Mouse (Mus musculus) gastrocnemius, adult 8-10 months (tissue): ENCODE data around the gene Cmtm8. TPM values are rescaled to one million over a fixed set of nuclear protein-coding genes. Genes with fewer than 3 reads are reported as not detected.

ENCODE experiments used
- DNase-seq, 2 experiments: peaks; one replicate each; pipeline ENCODE4 v3.0.0; 2022; ENCODE audit warnings: low spot score in 2 of 2
- total RNA-seq, 4 experiments: library from RNA; stranded (reverse); gene quantifications; 2 replicates each; pipeline ENCODE4 v1.2.4; 2022

Gene Cmtm8
- total RNA-seq, 4 experiments from 2014 or later: 1.2 to 1.6 (median 1.4) TPM

GRCm38 (mm10) chr9:114821548-114822289 is 22.2 kb downstream of the Cmtm8 start:
- DNase-seq: no peak

GRCm38 (mm10) chr9:114818918-114819317 is 25.0 kb downstream of the Cmtm8 start:
- DNase-seq: no peak

GRCm38 (mm10) chr9:114817012-114817411 is 26.9 kb downstream of the Cmtm8 start:
- no peak for DNase-seq

- DNase-seq: no peak
Measured at GRCm38 (mm10) chr9:114816121-114816520, 27.8 kb downstream of the Cmtm8 start.

GRCm38 (mm10) chr9:114815315-114815714 is 28.6 kb downstream of the Cmtm8 start:
- peak; percentile 8 to 12 for DNase-seq

GRCm38 (mm10) chr9:114812001-114812400 is 32.0 kb downstream of the Cmtm8 start:
- DNase-seq: no peak

- DNase-seq: no peak
Measured at GRCm38 (mm10) chr9:114810837-114811236, 33.1 kb downstream of the Cmtm8 start.

GRCm38 (mm10) chr9:114808671-114809070 is 35.3 kb downstream of the Cmtm8 start:
- DNase-seq: no peak

GRCm38 (mm10) chr9:114807261-114807660 is 36.7 kb downstream of the Cmtm8 start:
- DNase-seq: no peak

GRCm38 (mm10) chr9:114805151-114805671 is 38.7 kb downstream of the Cmtm8 start:
- peak; percentile 7 to 12 for DNase-seq

GRCm38 (mm10) chr9:114802191-114802590 is 41.8 kb downstream of the Cmtm8 start:
- peak in 1 of 2 experiments; percentile 41 for DNase-seq

GRCm38 (mm10) chr9:114801301-114801700 is 42.7 kb downstream of the Cmtm8 start:
- no peak for DNase-seq

- DNase-seq: no peak
Measured at GRCm38 (mm10) chr9:114799498-114800107, 44.4 kb downstream of the Cmtm8 start.

- no peak for DNase-seq
Measured at GRCm38 (mm10) chr9:114798845-114799244, 45.1 kb downstream of the Cmtm8 start.

GRCm38 (mm10) chr9:114797329-114798004 is 46.5 kb downstream of the Cmtm8 start:
- DNase-seq: peak; percentile 72

- DNase-seq: no peak
Measured at GRCm38 (mm10) chr9:114796473-114797050, 47.4 kb downstream of the Cmtm8 start.

- no peak for DNase-seq
Measured at GRCm38 (mm10) chr9:114794491-114794890, 49.5 kb downstream of the Cmtm8 start.

- DNase-seq: no peak
Measured at GRCm38 (mm10) chr9:114793764-114794295, 50.1 kb downstream of the Cmtm8 start.

- DNase-seq: no peak
Measured at GRCm38 (mm10) chr9:114789989-114790388, 54.0 kb downstream of the Cmtm8 start.

- no peak for DNase-seq
Measured at GRCm38 (mm10) chr9:114789557-114789956, 54.4 kb downstream of the Cmtm8 start.

- DNase-seq: no peak
Measured at GRCm38 (mm10) chr9:114788697-114789096, 55.3 kb downstream of the Cmtm8 start.
